Mouse (Mus musculus): ENCODE data around the gene Rhov. TPM values are rescaled to one million over a fixed set of nuclear protein-coding genes. Genes with fewer than 3 reads are reported as not detected.

Rhov gene
- total and polyA plus RNA-seq, 3 experiments: 0.11 TPM; not detected in 2

DNA sequence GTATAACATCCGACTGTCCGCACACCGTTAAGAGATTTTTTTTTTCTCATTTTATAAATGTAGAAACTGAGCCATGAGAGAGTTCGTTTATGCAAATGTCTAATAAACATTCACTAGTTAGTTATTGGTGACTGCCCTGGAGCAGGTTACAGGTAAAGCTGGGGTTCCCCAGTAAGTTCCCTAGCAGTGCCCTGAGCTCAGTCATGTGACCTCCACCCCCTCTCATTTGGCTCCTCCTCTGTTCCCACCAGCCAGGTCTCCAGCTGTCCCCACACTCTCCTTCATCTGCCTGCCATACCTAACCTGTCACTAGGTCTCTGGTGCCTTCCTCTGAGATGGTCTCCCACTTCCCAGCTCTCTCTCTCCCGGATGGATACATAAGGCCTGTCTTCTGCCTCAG, 16.3 kb upstream of the Rhov start:
- Histone ChIP-seq H3K27me3 (ENCODE audit: insufficient read depth, low read length) (peaks cover 6% of the 10 kb centered on the region; the same call in 1 of the 2 replicates), H3K4me3 (ENCODE audit: low read depth, low read length) (no peak overlapping the region), H3K4me1 (ENCODE audit: insufficient read depth, low read depth, low read length) (peaks cover 26% of the 10 kb centered on the region), H3K36me3 (replicated peaks) (peaks cover 28% of the 10 kb centered on the region), H3K9me3 (replicated peaks) (no peaks in the 10 kb centered on the region)
- DNase-seq (ENCODE audit: low spot score) (no peak), ATAC-seq (ENCODE audit: extremely low read depth, insufficient number of reproducible peaks, low FRiP score, poor library complexity, severe bottlenecking) (no peak)
- no peak for TF ChIP-seq GATA1 (IDR thresholded peaks at IDR 0.05; ENCODE audit: borderline replicate concordance, low read length)
- TF ChIP-seq TAL1 (conservative IDR thresholded peaks at IDR 0.05; ENCODE audit: low read depth, low read length): no peak
- TF ChIP-seq GATA2 (IDR thresholded peaks at IDR 0.05; ENCODE audit: borderline replicate concordance, low read depth, low read length): no peak
- no peak for TF ChIP-seq CTCF (IDR thresholded peaks at IDR 0.05; ENCODE audit: low read depth, low read length)
- TF ChIP-seq POLR2AphosphoS5 (IDR thresholded peaks at IDR 0.05; ENCODE audit: insufficient replicate concordance, low read depth, low read length): no peak

DNA sequence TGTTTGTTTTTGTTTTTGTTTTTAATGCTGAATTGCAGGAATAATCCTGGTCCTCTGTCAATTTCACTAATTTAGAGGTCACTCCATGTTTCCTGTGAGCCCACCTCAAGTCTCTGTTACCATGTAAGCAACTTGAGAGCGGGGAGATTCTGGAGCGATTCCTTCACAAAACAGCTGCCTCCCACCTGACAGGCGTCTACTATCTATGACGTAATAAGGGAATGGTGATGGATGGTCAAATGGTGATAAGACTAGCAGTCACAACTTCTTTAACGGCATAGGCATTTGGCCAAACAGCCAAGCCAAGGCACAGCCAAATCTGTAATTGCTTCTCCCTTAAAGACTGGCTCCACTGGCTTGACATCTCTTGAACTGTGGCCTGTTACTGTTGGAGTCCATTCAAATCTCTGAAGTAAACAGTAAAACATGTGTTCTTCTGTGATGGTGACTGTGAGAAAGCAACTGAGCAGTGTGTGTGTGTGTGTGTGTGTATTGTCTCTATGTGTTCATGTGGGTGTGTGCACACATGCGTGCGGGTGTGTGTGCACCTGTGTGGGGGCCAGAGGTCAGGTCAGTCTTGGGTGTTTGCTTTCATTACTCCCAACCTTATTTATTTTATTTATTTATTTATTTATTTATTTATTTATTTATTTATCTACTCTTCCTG, 11.0 kb upstream of the Rhov start:
- Histone ChIP-seq H3K27me3 (ENCODE audit: insufficient read depth, low read length) (peaks cover 12% of the 10 kb centered on the region; the same call in 1 of the 2 replicates), H3K9me3 (replicated peaks) (no peaks in the 10 kb centered on the region), H3K4me1 (ENCODE audit: insufficient read depth, low read depth, low read length) (peaks cover 5% of the 10 kb centered on the region), H3K36me3 (replicated peaks) (no peaks in the 10 kb centered on the region), H3K4me3 (ENCODE audit: low read depth, low read length) (no peak overlapping the region)
- ATAC-seq (ENCODE audit: extremely low read depth, insufficient number of reproducible peaks, low FRiP score, poor library complexity, severe bottlenecking) (no peak), DNase-seq (ENCODE audit: low spot score) (no peak)
- TF ChIP-seq TAL1 (conservative IDR thresholded peaks at IDR 0.05; ENCODE audit: low read depth, low read length): no peak
- no peak for TF ChIP-seq GATA2 (IDR thresholded peaks at IDR 0.05; ENCODE audit: borderline replicate concordance, low read depth, low read length)
- TF ChIP-seq GATA1 (IDR thresholded peaks at IDR 0.05; ENCODE audit: borderline replicate concordance, low read length): no peak
- no peak for TF ChIP-seq POLR2AphosphoS5 (IDR thresholded peaks at IDR 0.05; ENCODE audit: insufficient replicate concordance, low read depth, low read length)
- TF ChIP-seq CTCF (IDR thresholded peaks at IDR 0.05; ENCODE audit: low read depth, low read length): no peak

- Histone ChIP-seq H3K36me3 (replicated peaks) (no peaks in the 10 kb centered on the region), H3K4me3 (ENCODE audit: low read depth, low read length) (no peak overlapping the region), H3K9me3 (replicated peaks) (no peaks in the 10 kb centered on the region), H3K27me3 (ENCODE audit: insufficient read depth, low read length) (peaks cover 14% of the 10 kb centered on the region), H3K4me1 (ENCODE audit: insufficient read depth, low read depth, low read length) (peaks cover 8% of the 10 kb centered on the region)
- TF ChIP-seq GATA2 (IDR thresholded peaks at IDR 0.05; ENCODE audit: borderline replicate concordance, low read depth, low read length) (no peak), GATA1 (IDR thresholded peaks at IDR 0.05; ENCODE audit: borderline replicate concordance, low read length) (no peak), TAL1 (conservative IDR thresholded peaks at IDR 0.05; ENCODE audit: low read depth, low read length) (no peak), POLR2AphosphoS5 (IDR thresholded peaks at IDR 0.05; ENCODE audit: insufficient replicate concordance, low read depth, low read length) (no peak), CTCF (IDR thresholded peaks at IDR 0.05; ENCODE audit: low read depth, low read length) (no peak)
- ATAC-seq (ENCODE audit: extremely low read depth, insufficient number of reproducible peaks, low FRiP score, poor library complexity, severe bottlenecking) (no peak), DNase-seq (ENCODE audit: low spot score) (no peak)
Measured at GRCm38 (mm10) chr2:119277810-119278209, 6.7 kb upstream of the Rhov start.

DNA sequence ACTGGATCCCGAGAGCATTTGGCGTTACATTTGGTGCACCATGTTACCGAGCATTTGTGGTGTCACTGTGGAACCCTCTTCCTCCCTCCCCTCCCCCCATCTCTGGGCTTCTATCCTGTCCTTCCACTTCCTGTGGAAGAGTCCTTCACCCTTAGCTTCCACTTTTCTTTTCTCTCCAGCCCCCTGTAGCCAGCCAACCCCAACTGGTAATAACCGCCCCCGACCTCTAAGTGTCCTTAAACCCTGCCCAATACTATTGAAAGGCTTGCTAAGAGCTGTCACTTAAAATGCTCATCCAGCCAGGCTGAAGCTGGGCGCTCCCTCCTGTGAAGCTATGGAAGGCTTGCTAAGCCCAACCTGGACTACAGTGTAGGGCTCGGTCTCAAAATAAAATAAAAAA, 5.9 kb upstream of the Rhov start:
- no peak for ATAC-seq (ENCODE audit: extremely low read depth, insufficient number of reproducible peaks, low FRiP score, poor library complexity, severe bottlenecking)

GRCm38 (mm10) chr2:119274126-119274525, 3.1 kb upstream of the Rhov start:
- DNase-seq (ENCODE audit: low spot score) (no peak), ATAC-seq (ENCODE audit: extremely low read depth, insufficient number of reproducible peaks, low FRiP score, poor library complexity, severe bottlenecking) (no peak)
- Histone ChIP-seq H3K27me3 (ENCODE audit: insufficient read depth, low read length) (peaks cover 36% of the 10 kb centered on the region), H3K9me3 (replicated peaks) (no peaks in the 10 kb centered on the region), H3K36me3 (replicated peaks) (no peaks in the 10 kb centered on the region), H3K4me3 (ENCODE audit: low read depth, low read length) (no peak overlapping the region), H3K4me1 (ENCODE audit: insufficient read depth, low read depth, low read length) (peaks cover 13% of the 10 kb centered on the region)
- TF ChIP-seq GATA1 (IDR thresholded peaks at IDR 0.05; ENCODE audit: borderline replicate concordance, low read length) (no peak), POLR2AphosphoS5 (IDR thresholded peaks at IDR 0.05; ENCODE audit: insufficient replicate concordance, low read depth, low read length) (no peak), TAL1 (conservative IDR thresholded peaks at IDR 0.05; ENCODE audit: low read depth, low read length) (no peak), GATA2 (IDR thresholded peaks at IDR 0.05; ENCODE audit: borderline replicate concordance, low read depth, low read length) (no peak), CTCF (IDR thresholded peaks at IDR 0.05; ENCODE audit: low read depth, low read length) (no peak)

More for the DNA sequence above, 5.9 kb upstream of the Rhov start:
- peaks cover 16% of the 10 kb centered on the region for H3K27me3 ChIP-seq (ENCODE audit: insufficient read depth, low read length)
- no peaks in the 10 kb centered on the region for H3K36me3 ChIP-seq (replicated peaks)
- H3K4me1 ChIP-seq (ENCODE audit: insufficient read depth, low read depth, low read length): peaks cover 5% of the 10 kb centered on the region
- no peak for DNase-seq (ENCODE audit: low spot score)
- H3K4me3 ChIP-seq (ENCODE audit: low read depth, low read length): no peak overlapping the region
- no peaks in the 10 kb centered on the region for H3K9me3 ChIP-seq (replicated peaks)
- TF ChIP-seq POLR2AphosphoS5 (IDR thresholded peaks at IDR 0.05; ENCODE audit: insufficient replicate concordance, low read depth, low read length): no peak
- TF ChIP-seq CTCF (IDR thresholded peaks at IDR 0.05; ENCODE audit: low read depth, low read length): no peak
- TF ChIP-seq TAL1 (conservative IDR thresholded peaks at IDR 0.05; ENCODE audit: low read depth, low read length): no peak

GRCm38 (mm10) chr2:119270286-119270642, 808 bp downstream of the Rhov start:
- H3K4me3 ChIP-seq (ENCODE audit: low read depth, low read length): no peak overlapping the region
- H3K27me3 ChIP-seq (ENCODE audit: insufficient read depth, low read length): peaks cover 49% of the 10 kb centered on the region
- H3K36me3 ChIP-seq (replicated peaks): no peaks in the 10 kb centered on the region
- no peak for DNase-seq (ENCODE audit: low spot score)
- no peak for TF ChIP-seq CTCF (IDR thresholded peaks at IDR 0.05; ENCODE audit: low read depth, low read length)
- no peak for TF ChIP-seq GATA1 (IDR thresholded peaks at IDR 0.05; ENCODE audit: borderline replicate concordance, low read length)
- TF ChIP-seq GATA2 (IDR thresholded peaks at IDR 0.05; ENCODE audit: borderline replicate concordance, low read depth, low read length): no peak
- no peak for TF ChIP-seq TAL1 (conservative IDR thresholded peaks at IDR 0.05; ENCODE audit: low read depth, low read length)
- TF ChIP-seq POLR2AphosphoS5 (IDR thresholded peaks at IDR 0.05; ENCODE audit: insufficient replicate concordance, low read depth, low read length): no peak
- peaks cover 9% of the 10 kb centered on the region for H3K4me1 ChIP-seq (ENCODE audit: insufficient read depth, low read depth, low read length)
- no peaks in the 10 kb centered on the region for H3K9me3 ChIP-seq (replicated peaks)
- no peak for ATAC-seq (ENCODE audit: extremely low read depth, insufficient number of reproducible peaks, low FRiP score, poor library complexity, severe bottlenecking)

All from G1E (cell line).